Mouse (Mus musculus): ENCODE results near the gene Gm3952. TPM values are rescaled to one million over a fixed set of nuclear protein-coding genes. Genes with fewer than 3 reads are reported as not detected.

The Gm3952 gene
- polyA plus RNA-seq, 1 experiment from 2014 or later: not detected

Other genes with a start within 250 kb of the Gm3952 start
- gene Itgb1, start 113.0 kb downstream of the Gm3952 start, polyA plus RNA-seq (2016; fragmentation: Nextera tagmentation; extraction: Ambion mirVana): 123 and 129 TPM in 2 replicates